Mouse (Mus musculus): Measurements from ENCODE around the gene Ccdc28b. TPM values are rescaled to one million over a fixed set of nuclear protein-coding genes. Genes with fewer than 3 reads are reported as not detected.

The Ccdc28b gene
- total and polyA plus RNA-seq, 3 experiments = 18.3 to 29.1 TPM; not detected in 1

- Histone ChIP-seq H3K79me2 (ENCODE audit: control insufficient read depth, insufficient read depth, low read length, poor library complexity) (peaks cover 4% of the 10 kb centered on the region; the same call in 1 of the 2 replicates), H3K9ac (ENCODE audit: control insufficient read depth, low read depth, low read length, poor library complexity, severe bottlenecking) (peak overlapping the region; percentile 77; the same call in 1 of the 2 replicates), H3K27me3 (ENCODE audit: control insufficient read depth in 1 of 2, insufficient read depth in 2 of 2, low read length in 2 of 2) (no peaks in the 10 kb centered on the region), H3K4me1 (ENCODE audit: control insufficient read depth in 1 of 2, insufficient read depth in 2 of 2, low read length in 2 of 2) (peaks cover 3 to 17% of the 10 kb centered on the region in 2 experiments; a peak in 3 of 4 replicates), H3K27ac (ENCODE audit: control insufficient read depth, low read depth, low read length) (no peak overlapping the region), H3K4me3 (ENCODE audit: control insufficient read depth in 1 of 2, insufficient read depth in 1 of 2, low read depth in 2 of 2, low read length in 2 of 2) (no peak overlapping the region), H3K9me3 (replicated peaks; ENCODE audit: insufficient read depth, low read length) (no peaks in the 10 kb centered on the region), H3K36me3 (ENCODE audit: control insufficient read depth in 1 of 2, insufficient read depth in 2 of 2, low read length in 2 of 2) (peaks cover 0 to 9% of the 10 kb centered on the region in 2 experiments; a peak in 3 of 4 replicates)
- no peak for DNase-seq (ENCODE audit: low read depth, low spot score)
- TF ChIP-seq RAD21 (IDR thresholded peaks at IDR 0.05; ENCODE audit: low read depth, low read length) (no peak), MAFK (IDR thresholded peaks at IDR 0.05; ENCODE audit: borderline replicate concordance, low read depth, low read length) (no peak), MAZ (IDR thresholded peaks at IDR 0.05; ENCODE audit: low read depth, low read length) (no peak), MYC (IDR thresholded peaks at IDR 0.05; ENCODE audit: low read depth, low read length) (no peak), ZNF384 (IDR thresholded peaks at IDR 0.05; ENCODE audit: low read depth, low read length) (no peak), SMC3 (IDR thresholded peaks at IDR 0.05; ENCODE audit: low read depth, low read length) (no peak), ZMIZ1 (IDR thresholded peaks at IDR 0.05; ENCODE audit: low read depth, low read length) (no peak), GABPA (IDR thresholded peaks at IDR 0.05; ENCODE audit: low read depth, low read length) (no peak), CHD1 (IDR thresholded peaks at IDR 0.05; ENCODE audit: low read depth, low read length) (no peak), POLR2AphosphoS2 (IDR thresholded peaks at IDR 0.05; ENCODE audit: low read length) (no peak), CHD2 (IDR thresholded peaks at IDR 0.05; ENCODE audit: low read length) (no peak), UBTF (IDR thresholded peaks at IDR 0.05; ENCODE audit: borderline replicate concordance, insufficient read depth, low read depth, low read length) (no peak), BHLHE40 (IDR thresholded peaks at IDR 0.05; ENCODE audit: borderline replicate concordance, low read depth, low read length) (no peak), ELF1 (IDR thresholded peaks at IDR 0.05; ENCODE audit: low read depth, low read length) (no peak), USF2 (IDR thresholded peaks at IDR 0.05; ENCODE audit: borderline replicate concordance in 1 of 2, insufficient read depth in 1 of 2, low read depth in 1 of 2, low read length in 2 of 2) (no peak), MAX (IDR thresholded peaks at IDR 0.05; ENCODE audit: low read length) (no peak)
Observed at GRCm38 (mm10) chr4:129622120-129622802, 1.5 kb downstream of the Ccdc28b start.

GRCm38 (mm10) chr4:129621283-129621841, 2.4 kb downstream of the Ccdc28b start:
- no peak for DNase-seq (ENCODE audit: low read depth, low spot score)
- Histone ChIP-seq H3K27ac (ENCODE audit: control insufficient read depth, low read depth, low read length) (no peak overlapping the region), H3K36me3 (ENCODE audit: control insufficient read depth in 1 of 2, insufficient read depth in 2 of 2, low read length in 2 of 2) (peaks cover 0 to 7% of the 10 kb centered on the region in 2 experiments; a peak in 3 of 4 replicates)

More at GRCm38 (mm10) chr4:129621283-129621841, 2.4 kb downstream of the Ccdc28b start:
- H3K9ac ChIP-seq (ENCODE audit: control insufficient read depth, low read depth, low read length, poor library complexity, severe bottlenecking) = no peak overlapping the region
- peaks cover 4% of the 10 kb centered on the region; the same call in 1 of the 2 replicates for H3K79me2 ChIP-seq (ENCODE audit: control insufficient read depth, insufficient read depth, low read length, poor library complexity)
- no peaks in the 10 kb centered on the region for H3K27me3 ChIP-seq (ENCODE audit: control insufficient read depth in 1 of 2, insufficient read depth in 2 of 2, low read length in 2 of 2)
- H3K9me3 ChIP-seq (replicated peaks; ENCODE audit: insufficient read depth, low read length) = no peaks in the 10 kb centered on the region
- H3K4me1 ChIP-seq (ENCODE audit: control insufficient read depth in 1 of 2, insufficient read depth in 2 of 2, low read length in 2 of 2) = peaks cover 3 to 17% of the 10 kb centered on the region in 2 experiments; a peak in 3 of 4 replicates
- no peak overlapping the region for H3K4me3 ChIP-seq (ENCODE audit: control insufficient read depth in 1 of 2, insufficient read depth in 1 of 2, low read depth in 2 of 2, low read length in 2 of 2)
- TF ChIP-seq RAD21 (IDR thresholded peaks at IDR 0.05; ENCODE audit: low read depth, low read length) (no peak), GATA1 (IDR thresholded peaks at IDR 0.05; ENCODE audit: low read depth, low read length) (no peak), ELF1 (IDR thresholded peaks at IDR 0.05; ENCODE audit: low read depth, low read length) (no peak), POLR2A (IDR thresholded peaks at IDR 0.05; ENCODE audit: control insufficient read depth in 1 of 2, insufficient read depth in 1 of 2, low read depth in 1 of 2, low read length in 2 of 2, poor library complexity in 1 of 2) (no peak), TAL1 (IDR thresholded peaks at IDR 0.05; ENCODE audit: low read length) (no peak), ZKSCAN1 (IDR thresholded peaks at IDR 0.05; ENCODE audit: low read depth, low read length) (no peak), NRF1 (IDR thresholded peaks at IDR 0.05; ENCODE audit: insufficient read depth, low read depth, low read length, poor library complexity, severe bottlenecking) (no peak), KAT2A (conservative IDR thresholded peaks at IDR 0.05; ENCODE audit: low read depth, low read length) (no peak), MAX (IDR thresholded peaks at IDR 0.05; ENCODE audit: low read length) (no peak), TCF12 (IDR thresholded peaks at IDR 0.05; ENCODE audit: low read depth, low read length) (no peak), SIN3A (IDR thresholded peaks at IDR 0.05; ENCODE audit: low read length) (no peak), EP300 (IDR thresholded peaks at IDR 0.05; ENCODE audit: low read depth in 1 of 2, low read length in 2 of 2) (no peak), MAFK (IDR thresholded peaks at IDR 0.05; ENCODE audit: borderline replicate concordance, low read depth, low read length) (no peak), RCOR1 (IDR thresholded peaks at IDR 0.05; ENCODE audit: low read depth, low read length) (no peak), BHLHE40 (IDR thresholded peaks at IDR 0.05; ENCODE audit: borderline replicate concordance, low read depth, low read length) (no peak), POLR2AphosphoS2 (IDR thresholded peaks at IDR 0.05; ENCODE audit: low read length) (no peak)

All from MEL (cell line).